Mouse (Mus musculus): ENCODE results near the gene Myadm. TPM values are rescaled to one million over a fixed set of nuclear protein-coding genes. Genes with fewer than 3 reads are reported as not detected.
"Not testable (repeated sequence)": the region's sequence is repeated elsewhere in the genome, so short reads cannot be mapped to it uniquely, and the experiment has no call there.

Gene Myadm
- polyA plus RNA-seq, 1 experiment from 2014 or later = 221 TPM

DNA sequence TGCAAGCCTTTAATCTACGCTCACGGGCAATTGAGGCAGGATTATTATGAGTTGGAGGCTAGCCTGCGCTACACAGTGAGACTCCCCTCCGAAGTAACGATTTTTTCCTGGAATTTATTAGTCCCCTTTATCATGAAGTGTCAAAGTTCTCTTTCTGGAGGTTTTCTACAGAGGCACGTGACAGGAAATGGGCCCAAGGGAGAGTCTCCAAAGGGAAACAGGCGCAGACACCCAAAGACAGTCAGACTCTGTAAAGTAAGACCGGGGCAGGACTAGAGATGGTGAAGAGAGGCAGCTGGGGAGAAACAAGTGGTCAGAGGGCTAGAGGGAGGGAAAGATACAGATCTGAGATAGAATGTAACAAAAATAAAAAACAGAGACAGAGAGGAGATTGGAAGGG is 21.0 kb upstream of the Myadm start:
- ATAC-seq (replicated peaks; ENCODE audit: insufficient number of reproducible peaks, low FRiP score, low TSS enrichment) = no peak
- Histone ChIP-seq H3K4me2 (no peak overlapping the region), H3K27ac (ENCODE audit: low read depth, low read length) (no peak overlapping the region), H3K9me3 (replicated peaks; ENCODE audit: control insufficient read depth, low read length) (no peaks in the 10 kb centered on the region), H3K4me1 (ENCODE audit: control insufficient read depth, insufficient read depth, low read length) (no peaks in the 10 kb centered on the region), H3K4me3 (ENCODE audit: low read depth, low read length) (no peak overlapping the region), H3K9ac (ENCODE audit: low read depth, low read length) (no peak overlapping the region), H3K27me3 (ENCODE audit: control insufficient read depth, insufficient read depth, low read length) (no peaks in the 10 kb centered on the region), H3K36me3 (ENCODE audit: control insufficient read depth, insufficient read depth, low read length) (no peaks in the 10 kb centered on the region)
- WGBS (ENCODE audit: insufficient replicate concordance) = 55% methylated on average over 8 of the region's 8 CpGs

DNA sequence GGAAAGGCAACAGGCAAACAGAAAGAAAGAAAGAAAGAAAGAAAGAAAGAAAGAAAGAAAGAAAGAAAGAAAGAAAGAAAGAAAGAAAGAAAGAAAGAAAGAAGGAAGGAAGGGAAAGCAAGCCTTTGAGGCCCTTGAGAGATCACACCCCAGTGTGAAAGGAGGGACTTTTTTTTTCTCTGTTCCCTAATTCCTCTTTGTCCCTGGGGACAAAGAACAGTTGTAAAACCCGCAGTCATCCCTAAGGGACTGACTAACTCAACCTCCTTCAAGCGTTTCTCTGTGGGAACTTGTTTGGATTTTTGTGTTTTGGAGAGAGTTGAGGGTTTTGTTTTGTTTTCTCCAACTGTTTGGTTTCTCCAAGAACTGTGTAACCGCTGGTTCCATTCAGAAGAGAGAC is 20.6 kb upstream of the Myadm start:
- no peak overlapping the region for H3K4me3 ChIP-seq (ENCODE audit: low read depth, low read length)
- 39% methylated on average over 3 of the region's 3 CpGs for WGBS (ENCODE audit: insufficient replicate concordance)
- H3K36me3 ChIP-seq (ENCODE audit: control insufficient read depth, insufficient read depth, low read length) = no peaks in the 10 kb centered on the region
- no peak for ATAC-seq (replicated peaks; ENCODE audit: insufficient number of reproducible peaks, low FRiP score, low TSS enrichment)
- no peak overlapping the region for H3K4me2 ChIP-seq
- H3K9ac ChIP-seq (ENCODE audit: low read depth, low read length) = no peak overlapping the region
- no peak overlapping the region for H3K27ac ChIP-seq (ENCODE audit: low read depth, low read length)
- H3K9me3 ChIP-seq (replicated peaks; ENCODE audit: control insufficient read depth, low read length) = no peaks in the 10 kb centered on the region
- no peaks in the 10 kb centered on the region for H3K27me3 ChIP-seq (ENCODE audit: control insufficient read depth, insufficient read depth, low read length)
- H3K4me1 ChIP-seq (ENCODE audit: control insufficient read depth, insufficient read depth, low read length) = no peaks in the 10 kb centered on the region

DNA sequence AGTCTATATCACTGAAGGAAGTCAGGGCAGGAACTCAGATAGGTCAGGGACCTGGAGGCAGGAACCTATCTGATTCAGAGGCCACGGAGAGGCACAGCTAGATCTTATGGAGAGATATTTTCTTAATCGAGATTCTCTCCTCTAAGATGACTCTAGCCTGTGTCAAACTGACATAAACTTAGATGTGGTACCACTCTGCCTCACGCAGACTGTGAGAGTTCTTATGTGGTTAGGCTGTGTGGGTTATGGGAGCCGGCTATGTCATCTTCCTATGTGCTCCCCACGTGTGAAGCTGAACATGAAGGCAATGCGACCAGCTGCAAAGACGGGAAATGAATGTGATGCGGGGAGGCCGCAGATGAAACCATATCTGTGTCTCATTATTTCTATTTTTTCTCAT is 16.7 kb upstream of the Myadm start:
- H3K4me2 ChIP-seq = no peak overlapping the region
- 81% methylated on average over 9 of the region's 9 CpGs for WGBS (ENCODE audit: insufficient replicate concordance)

DNA sequence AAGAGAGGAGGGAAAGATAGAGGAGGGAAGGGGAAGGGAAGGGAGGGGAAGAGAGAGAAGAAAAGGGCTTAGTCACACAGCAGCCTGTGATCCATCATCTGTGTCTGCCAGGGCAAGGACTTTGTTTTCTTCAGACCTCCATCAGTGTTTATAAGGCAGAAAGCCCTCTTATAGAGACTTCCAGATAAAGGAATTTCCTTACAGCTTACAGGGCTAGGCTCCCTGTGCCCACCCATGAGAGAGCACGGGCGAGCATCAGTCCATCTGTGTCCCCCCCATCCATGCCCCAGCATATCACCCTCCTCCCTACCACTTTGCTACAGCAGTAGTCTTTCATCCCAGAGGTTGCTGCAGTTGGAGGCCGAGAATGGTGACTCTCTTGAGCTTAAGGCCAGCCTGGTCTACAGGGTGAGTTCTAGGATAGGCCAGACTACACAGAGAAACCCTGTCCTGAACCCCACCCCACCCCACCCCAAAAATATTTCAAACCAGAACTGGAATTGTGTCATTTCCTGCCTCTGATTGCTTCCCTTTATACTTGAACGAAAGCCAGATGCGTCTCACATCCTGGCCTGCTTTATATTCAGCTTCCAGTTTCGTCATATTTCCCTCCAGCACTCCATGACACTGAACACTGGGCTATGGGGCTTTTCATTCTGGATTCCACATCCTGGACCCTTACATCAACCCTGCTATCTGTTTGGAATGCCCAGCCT is 13.3 kb upstream of the Myadm start:
- Histone ChIP-seq H3K27me3 (ENCODE audit: control insufficient read depth, insufficient read depth, low read length) (no peaks in the 10 kb centered on the region), H3K27ac (ENCODE audit: low read depth, low read length) (peak overlapping the region; percentile 83), H3K9me3 (replicated peaks; ENCODE audit: control insufficient read depth, low read length) (no peaks in the 10 kb centered on the region), H3K4me3 (ENCODE audit: low read depth, low read length) (no peak overlapping the region), H3K4me1 (ENCODE audit: control insufficient read depth, insufficient read depth, low read length) (0 out of 2 replicates have a peak, but pooled peaks cover 2% of the 10 kb centered on the region), H3K9ac (ENCODE audit: low read depth, low read length) (no peak overlapping the region), H3K4me2 (no peak overlapping the region), H3K36me3 (ENCODE audit: control insufficient read depth, insufficient read depth, low read length) (no peaks in the 10 kb centered on the region)
- WGBS (ENCODE audit: insufficient replicate concordance) = 43% methylated on average over 6 of the region's 6 CpGs
- ATAC-seq (replicated peaks; ENCODE audit: insufficient number of reproducible peaks, low FRiP score, low TSS enrichment) = 0 out of 2 replicates have a peak, but pooled peaks have one; percentile 52

More for the DNA sequence above, 16.7 kb upstream of the Myadm start:
- no peak for ATAC-seq (replicated peaks; ENCODE audit: insufficient number of reproducible peaks, low FRiP score, low TSS enrichment)
- Histone ChIP-seq H3K9ac (ENCODE audit: low read depth, low read length) (no peak overlapping the region), H3K4me3 (ENCODE audit: low read depth, low read length) (no peak overlapping the region), H3K27me3 (ENCODE audit: control insufficient read depth, insufficient read depth, low read length) (no peaks in the 10 kb centered on the region), H3K36me3 (ENCODE audit: control insufficient read depth, insufficient read depth, low read length) (no peaks in the 10 kb centered on the region), H3K4me1 (ENCODE audit: control insufficient read depth, insufficient read depth, low read length) (no peaks in the 10 kb centered on the region), H3K27ac (ENCODE audit: low read depth, low read length) (no peak overlapping the region), H3K9me3 (replicated peaks; ENCODE audit: control insufficient read depth, low read length) (no peaks in the 10 kb centered on the region)

DNA sequence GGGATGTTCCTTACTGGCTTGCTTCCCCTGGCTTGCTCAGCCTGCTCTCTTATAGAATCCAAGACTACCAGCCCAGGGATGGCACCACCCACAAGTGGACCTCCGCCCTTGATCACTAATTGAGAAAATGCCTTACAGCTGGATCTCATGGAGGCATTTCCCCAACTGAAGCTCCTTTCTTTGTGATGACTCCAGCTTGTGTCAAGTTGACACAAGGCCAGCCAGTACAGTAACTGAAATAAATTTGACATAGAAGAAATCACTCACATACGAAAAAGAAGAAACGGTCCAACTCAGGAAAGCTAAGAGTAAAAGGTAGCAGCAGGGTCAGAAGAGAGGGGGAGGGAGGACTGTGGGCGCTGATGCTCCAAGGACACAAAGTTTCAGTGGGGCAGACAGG is 12.1 kb upstream of the Myadm start:
- H3K9me3 ChIP-seq (replicated peaks; ENCODE audit: control insufficient read depth, low read length); H3K36me3 ChIP-seq (ENCODE audit: control insufficient read depth, insufficient read depth, low read length); H3K27me3 ChIP-seq (ENCODE audit: control insufficient read depth, insufficient read depth, low read length); H3K4me1 ChIP-seq (ENCODE audit: control insufficient read depth, insufficient read depth, low read length); ATAC-seq (replicated peaks; ENCODE audit: insufficient number of reproducible peaks, low FRiP score, low TSS enrichment); H3K9ac ChIP-seq (ENCODE audit: low read depth, low read length); H3K4me3 ChIP-seq (ENCODE audit: low read depth, low read length); H3K27ac ChIP-seq (ENCODE audit: low read depth, low read length); H3K4me2 ChIP-seq: not testable (repeated sequence)
- WGBS (ENCODE audit: insufficient replicate concordance) = 67% methylated on average over 4 of the region's 4 CpGs

DNA sequence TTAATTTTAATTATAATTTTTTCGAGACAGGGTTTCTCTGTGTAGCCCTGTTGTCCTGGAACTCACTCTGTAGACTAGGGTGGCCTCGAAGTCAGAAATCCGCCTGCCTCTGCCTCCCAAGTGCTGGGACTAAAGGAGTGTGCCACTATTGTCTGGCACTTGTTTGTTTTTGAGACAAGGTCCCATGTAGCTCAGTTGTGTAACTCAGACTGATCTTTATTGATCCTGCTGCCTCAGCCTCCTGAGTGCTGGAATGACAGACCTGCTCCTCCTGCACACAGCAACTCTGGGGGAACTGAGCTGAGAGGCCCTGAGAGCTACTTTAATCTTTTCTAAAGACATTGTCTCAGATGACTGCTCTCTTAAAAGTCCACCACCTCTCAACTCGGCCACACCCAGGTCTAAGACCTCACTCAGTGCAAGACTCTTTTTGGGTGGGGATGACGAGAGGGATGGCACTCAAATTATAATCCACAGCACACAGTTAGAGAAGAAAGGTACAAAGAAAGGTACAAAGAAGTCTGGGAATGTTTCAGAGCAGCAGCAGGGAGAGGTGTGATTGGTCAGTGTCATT is 8.7 kb upstream of the Myadm start:
- WGBS (ENCODE audit: insufficient replicate concordance) = 67% methylated on average over 5 of the region's 5 CpGs
- no peak for ATAC-seq (replicated peaks; ENCODE audit: insufficient number of reproducible peaks, low FRiP score, low TSS enrichment)
- H3K36me3 ChIP-seq (ENCODE audit: control insufficient read depth, insufficient read depth, low read length) = no peaks in the 10 kb centered on the region
- H3K27me3 ChIP-seq (ENCODE audit: control insufficient read depth, insufficient read depth, low read length) = no peaks in the 10 kb centered on the region
- H3K27ac ChIP-seq (ENCODE audit: low read depth, low read length) = peak overlapping the region; percentile 50; the same call in 1 of the 2 replicates
- no peak overlapping the region for H3K4me2 ChIP-seq
- H3K9me3 ChIP-seq (replicated peaks; ENCODE audit: control insufficient read depth, low read length) = no peaks in the 10 kb centered on the region
- H3K4me1 ChIP-seq (ENCODE audit: control insufficient read depth, insufficient read depth, low read length) = 0 out of 2 replicates have a peak, but pooled peaks cover 4% of the 10 kb centered on the region
- no peak overlapping the region for H3K4me3 ChIP-seq (ENCODE audit: low read depth, low read length)
- no peak overlapping the region for H3K9ac ChIP-seq (ENCODE audit: low read depth, low read length)

DNA sequence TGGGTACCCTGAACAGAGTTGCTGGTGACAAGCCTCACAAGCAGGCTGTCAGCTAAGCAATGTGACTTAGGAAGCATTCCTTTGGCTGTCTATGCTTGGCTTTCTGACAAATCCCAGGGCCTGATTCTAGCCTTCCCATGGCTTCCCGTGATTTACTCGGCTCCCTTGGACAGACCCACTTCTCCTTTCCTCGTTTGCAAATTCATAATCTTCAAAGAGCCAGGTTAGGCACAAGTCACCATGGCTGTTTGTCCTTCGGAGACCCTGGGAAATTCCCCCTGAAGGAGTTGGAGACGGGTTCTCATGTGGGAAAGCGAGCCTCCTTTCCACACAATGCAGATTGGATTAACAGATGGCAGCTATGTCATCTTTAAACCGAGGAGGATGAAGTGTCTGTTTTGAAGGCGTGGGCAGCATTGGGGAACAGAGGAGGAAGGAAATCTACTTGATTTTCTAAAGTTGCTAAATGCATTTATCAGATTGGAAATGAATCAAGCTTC is 8.2 kb upstream of the Myadm start:
- Histone ChIP-seq H3K9ac (ENCODE audit: low read depth, low read length) (no peak overlapping the region), H3K9me3 (replicated peaks; ENCODE audit: control insufficient read depth, low read length) (no peaks in the 10 kb centered on the region), H3K27me3 (ENCODE audit: control insufficient read depth, insufficient read depth, low read length) (no peaks in the 10 kb centered on the region), H3K27ac (ENCODE audit: low read depth, low read length) (peak overlapping the region; percentile 72), H3K36me3 (ENCODE audit: control insufficient read depth, insufficient read depth, low read length) (no peaks in the 10 kb centered on the region), H3K4me2 (no peak overlapping the region; the same call in 1 of the 2 replicates), H3K4me1 (ENCODE audit: control insufficient read depth, insufficient read depth, low read length) (0 out of 2 replicates have a peak, but pooled peaks cover 4% of the 10 kb centered on the region), H3K4me3 (ENCODE audit: low read depth, low read length) (no peak overlapping the region)
- ATAC-seq (replicated peaks; ENCODE audit: insufficient number of reproducible peaks, low FRiP score, low TSS enrichment) = peak; percentile 64
- WGBS (ENCODE audit: insufficient replicate concordance) = 26% methylated on average over 8 of the region's 8 CpGs

DNA sequence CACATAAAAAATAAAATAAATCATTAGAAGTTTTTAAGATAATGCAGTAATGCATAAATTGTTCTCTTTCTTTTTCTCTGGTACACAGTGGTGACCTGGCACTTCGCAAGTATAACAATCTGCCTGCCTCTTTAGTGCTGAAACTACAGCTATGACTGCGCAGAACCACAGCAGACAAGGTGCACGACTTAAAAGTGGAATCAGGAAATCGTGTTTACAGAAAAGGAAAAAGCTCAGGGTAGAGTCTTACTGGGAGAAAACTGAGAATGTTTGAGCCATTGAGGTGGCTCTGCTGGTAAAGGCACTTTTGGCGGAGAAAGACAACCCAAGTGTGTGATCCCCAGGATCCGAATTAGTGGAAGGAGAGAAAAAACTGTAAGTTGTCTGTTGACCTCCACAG is 7.1 kb upstream of the Myadm start:
- H3K27me3 ChIP-seq (ENCODE audit: control insufficient read depth, insufficient read depth, low read length) = no peaks in the 10 kb centered on the region
- no peaks in the 10 kb centered on the region for H3K36me3 ChIP-seq (ENCODE audit: control insufficient read depth, insufficient read depth, low read length)
- H3K27ac ChIP-seq (ENCODE audit: low read depth, low read length) = no peak overlapping the region
- no peak for ATAC-seq (replicated peaks; ENCODE audit: insufficient number of reproducible peaks, low FRiP score, low TSS enrichment)
- WGBS (ENCODE audit: insufficient replicate concordance) = 77% methylated on average over 6 of the region's 6 CpGs
- H3K4me3 ChIP-seq (ENCODE audit: low read depth, low read length) = no peak overlapping the region
- H3K4me1 ChIP-seq (ENCODE audit: control insufficient read depth, insufficient read depth, low read length) = 0 out of 2 replicates have a peak, but pooled peaks cover 4% of the 10 kb centered on the region
- no peak overlapping the region for H3K4me2 ChIP-seq
- no peak overlapping the region for H3K9ac ChIP-seq (ENCODE audit: low read depth, low read length)
- H3K9me3 ChIP-seq (replicated peaks; ENCODE audit: control insufficient read depth, low read length) = no peaks in the 10 kb centered on the region

All from heart, embryonic 11.5 days (tissue).